Mouse (Mus musculus): Measurements from ENCODE around the gene Olfr1394.

DNA sequence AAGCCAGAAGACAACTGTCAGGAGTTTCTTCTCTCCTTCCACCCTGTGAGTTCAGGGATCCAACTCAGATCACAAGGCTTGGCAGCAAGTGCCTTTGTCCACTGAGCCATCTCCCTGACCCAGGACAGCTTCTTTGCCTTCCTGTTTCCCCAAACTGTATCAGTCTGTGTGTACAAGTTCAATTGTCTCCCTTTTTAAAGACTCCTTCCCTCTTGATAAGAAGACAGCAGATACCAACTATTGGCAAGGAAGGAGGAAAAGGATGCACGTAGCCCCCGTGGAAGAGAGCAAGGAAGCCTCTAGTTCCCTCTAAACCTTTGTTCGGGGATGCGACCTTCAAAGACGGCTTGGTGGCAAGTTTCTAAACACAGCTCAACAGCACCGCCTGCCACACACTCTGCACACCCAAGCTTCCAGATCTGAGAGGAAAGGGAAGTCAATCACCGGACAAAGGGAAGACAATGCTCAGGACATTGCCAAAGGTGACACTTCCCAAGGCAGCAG, 41.7 kb downstream of the Olfr1394 start:
- TF ChIP-seq CTCF (IDR thresholded peaks at IDR 0.05): peak; percentile 52
- TF ChIP-seq POLR2A (IDR thresholded peaks at IDR 0.05; ENCODE audit: insufficient read depth, low read depth, low read length): no peak
- 0 out of 2 replicates have a peak, but pooled peaks have one; percentile 68 for TF ChIP-seq EP300 (IDR thresholded peaks at IDR 0.05; ENCODE audit: insufficient read depth, low read depth, low read length)

All from heart, adult 2 months (tissue).